Mouse (Mus musculus): Measurements from ENCODE around the gene Prrx2. TPM values are rescaled to one million over a fixed set of nuclear protein-coding genes. Genes with fewer than 3 reads are reported as not detected.

The Prrx2 gene
- polyA plus RNA-seq, 1 experiment: 4.7 TPM

- Histone ChIP-seq H3K27ac (ENCODE audit: insufficient read depth, low read depth, low read length) (peak overlapping the region; percentile 45; the same call in 1 of the 2 replicates), H3K36me3 (ENCODE audit: control insufficient read depth, insufficient read depth, low read length) (no peaks in the 10 kb centered on the region), H3K27me3 (replicated peaks; ENCODE audit: control insufficient read depth, insufficient read depth, low read length) (no peaks in the 10 kb centered on the region), H3K4me1 (ENCODE audit: control insufficient read depth, insufficient read depth, low read length) (peaks cover 3% of the 10 kb centered on the region; the same call in 1 of the 2 replicates), H3K4me3 (ENCODE audit: insufficient read depth, low read depth, low read length) (peak overlapping the region; percentile 60)
- TF ChIP-seq POLR2A (IDR thresholded peaks at IDR 0.05; ENCODE audit: low read depth, low read length) (no peak), CTCF (conservative IDR thresholded peaks at IDR 0.05; ENCODE audit: insufficient read depth, insufficient read length, low read depth, low read length) (no peak)
- DNase-seq: peak; percentile 26
- 49% methylated on average over 6 of the region's 6 CpGs for WGBS
These were observed 66.9 kb downstream of the Prrx2 start for GRCm38 (mm10) chr2:30901646-30902160.

GRCm38 (mm10) chr2:30902256-30902655 is 67.5 kb downstream of the Prrx2 start:
- Histone ChIP-seq H3K36me3 (ENCODE audit: control insufficient read depth, insufficient read depth, low read length) (no peaks in the 10 kb centered on the region), H3K27me3 (replicated peaks; ENCODE audit: control insufficient read depth, insufficient read depth, low read length) (no peaks in the 10 kb centered on the region), H3K4me3 (ENCODE audit: insufficient read depth, low read depth, low read length) (peak overlapping the region; percentile 60), H3K4me1 (ENCODE audit: control insufficient read depth, insufficient read depth, low read length) (no peaks in the 10 kb centered on the region), H3K27ac (ENCODE audit: insufficient read depth, low read depth, low read length) (peak overlapping the region; percentile 45; the same call in 1 of the 2 replicates)
- no peak for TF ChIP-seq CTCF (conservative IDR thresholded peaks at IDR 0.05; ENCODE audit: insufficient read depth, insufficient read length, low read depth, low read length)
- TF ChIP-seq POLR2A (IDR thresholded peaks at IDR 0.05; ENCODE audit: low read depth, low read length): no peak
- no peak for DNase-seq
- 73% methylated on average over 8 of the region's 8 CpGs for WGBS

DNA sequence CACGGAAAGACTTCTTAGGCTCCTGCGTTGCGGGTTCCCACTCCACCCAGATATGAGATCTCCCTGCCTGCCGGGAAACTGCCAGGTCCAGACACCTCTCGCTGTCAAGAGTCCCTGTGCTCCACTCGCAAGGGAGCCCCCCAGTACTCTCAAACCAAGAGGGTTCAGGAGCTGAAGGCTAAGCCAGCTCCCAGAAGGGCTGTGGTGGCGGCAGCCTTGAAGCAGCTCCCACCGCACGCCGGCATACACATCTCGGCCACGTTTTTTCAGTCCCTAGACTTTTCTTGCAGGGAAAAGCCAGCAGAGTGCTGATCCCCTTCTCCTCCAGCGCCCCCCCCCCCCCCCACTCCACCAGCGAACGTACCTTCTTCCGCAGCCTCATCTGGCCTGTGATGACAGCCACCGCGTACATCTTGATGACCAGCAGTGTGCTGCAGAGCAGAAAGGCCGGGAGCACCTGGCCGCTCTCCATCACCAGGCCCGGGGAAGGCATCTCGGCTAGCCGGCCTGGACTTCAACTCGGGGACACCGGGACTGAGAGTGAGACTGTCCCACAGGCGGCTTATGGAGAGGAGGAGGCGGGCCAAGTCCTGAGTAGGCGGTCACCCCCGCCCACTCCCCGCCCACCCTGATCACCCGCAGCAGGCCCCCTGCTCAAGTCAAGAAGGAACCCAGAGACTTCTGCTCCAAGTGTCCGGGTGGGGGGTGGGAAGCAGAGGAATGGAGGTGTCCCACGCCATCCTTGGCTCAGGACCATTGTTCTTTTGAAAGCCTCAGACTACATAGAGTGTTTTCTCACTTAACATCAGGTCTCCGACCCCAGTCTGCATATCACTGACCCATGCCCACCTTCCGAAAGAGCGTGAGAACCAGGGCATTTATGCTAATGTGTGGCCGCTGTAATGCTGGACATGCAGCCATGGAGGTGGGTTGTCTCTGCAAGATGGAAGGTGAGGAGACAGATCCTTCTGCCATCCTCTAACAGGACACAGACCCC is 68.3 kb downstream of the Prrx2 start:
- Histone ChIP-seq H3K27ac (ENCODE audit: insufficient read depth, low read depth, low read length) (peak overlapping the region; percentile 37), H3K36me3 (ENCODE audit: control insufficient read depth, insufficient read depth, low read length) (no peaks in the 10 kb centered on the region), H3K4me1 (ENCODE audit: control insufficient read depth, insufficient read depth, low read length) (no peaks in the 10 kb centered on the region), H3K27me3 (replicated peaks; ENCODE audit: control insufficient read depth, insufficient read depth, low read length) (no peaks in the 10 kb centered on the region), H3K4me3 (ENCODE audit: insufficient read depth, low read depth, low read length) (peak overlapping the region; percentile 60)
- DNase-seq: peak; percentile 43
- TF ChIP-seq POLR2A (IDR thresholded peaks at IDR 0.05; ENCODE audit: low read depth, low read length) (peak; percentile 20), CTCF (conservative IDR thresholded peaks at IDR 0.05; ENCODE audit: insufficient read depth, insufficient read length, low read depth, low read length) (no peak)
- 21% methylated on average over 36 of the region's 37 CpGs for WGBS

DNA sequence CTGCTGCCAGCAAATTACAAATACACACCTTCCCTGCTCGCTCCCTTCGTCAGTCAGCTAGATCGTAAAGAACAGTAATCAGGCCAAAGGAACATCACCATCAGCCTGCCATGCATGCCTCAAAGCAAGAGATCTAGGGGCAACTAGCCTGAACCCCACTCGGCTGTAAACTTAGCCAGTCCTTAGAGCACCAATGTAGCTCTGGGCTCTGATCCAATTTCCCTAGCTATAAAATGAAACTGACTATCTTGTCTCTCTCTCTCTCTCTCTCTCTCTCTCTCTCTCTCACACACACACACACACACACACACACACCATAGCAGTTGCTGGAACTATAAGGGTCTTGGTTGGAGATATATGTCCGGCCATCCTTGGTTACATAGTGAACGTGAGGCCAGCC is 69.5 kb downstream of the Prrx2 start:
- no peak for TF ChIP-seq POLR2A (IDR thresholded peaks at IDR 0.05; ENCODE audit: low read depth, low read length)
- no peak for TF ChIP-seq CTCF (conservative IDR thresholded peaks at IDR 0.05; ENCODE audit: insufficient read depth, insufficient read length, low read depth, low read length)
- no peak for DNase-seq
- Histone ChIP-seq H3K4me3 (ENCODE audit: insufficient read depth, low read depth, low read length) (no peak overlapping the region), H3K27ac (ENCODE audit: insufficient read depth, low read depth, low read length) (no peak overlapping the region), H3K4me1 (ENCODE audit: control insufficient read depth, insufficient read depth, low read length) (no peaks in the 10 kb centered on the region), H3K36me3 (ENCODE audit: control insufficient read depth, insufficient read depth, low read length) (no peaks in the 10 kb centered on the region), H3K27me3 (replicated peaks; ENCODE audit: control insufficient read depth, insufficient read depth, low read length) (no peaks in the 10 kb centered on the region)
- WGBS: 82% methylated on average over 6 of the region's 6 CpGs

GRCm38 (mm10) chr2:30904991-30905390 is 70.2 kb downstream of the Prrx2 start:
- Histone ChIP-seq H3K4me3 (ENCODE audit: insufficient read depth, low read depth, low read length) (no peak overlapping the region), H3K27me3 (replicated peaks; ENCODE audit: control insufficient read depth, insufficient read depth, low read length) (no peaks in the 10 kb centered on the region), H3K27ac (ENCODE audit: insufficient read depth, low read depth, low read length) (no peak overlapping the region), H3K4me1 (ENCODE audit: control insufficient read depth, insufficient read depth, low read length) (no peaks in the 10 kb centered on the region), H3K36me3 (ENCODE audit: control insufficient read depth, insufficient read depth, low read length) (no peaks in the 10 kb centered on the region)
- no peak for TF ChIP-seq CTCF (conservative IDR thresholded peaks at IDR 0.05; ENCODE audit: insufficient read depth, insufficient read length, low read depth, low read length)
- TF ChIP-seq POLR2A (IDR thresholded peaks at IDR 0.05; ENCODE audit: low read depth, low read length): no peak
- no peak for DNase-seq
- 69% methylated on average over 7 of the region's 7 CpGs for WGBS

DNA sequence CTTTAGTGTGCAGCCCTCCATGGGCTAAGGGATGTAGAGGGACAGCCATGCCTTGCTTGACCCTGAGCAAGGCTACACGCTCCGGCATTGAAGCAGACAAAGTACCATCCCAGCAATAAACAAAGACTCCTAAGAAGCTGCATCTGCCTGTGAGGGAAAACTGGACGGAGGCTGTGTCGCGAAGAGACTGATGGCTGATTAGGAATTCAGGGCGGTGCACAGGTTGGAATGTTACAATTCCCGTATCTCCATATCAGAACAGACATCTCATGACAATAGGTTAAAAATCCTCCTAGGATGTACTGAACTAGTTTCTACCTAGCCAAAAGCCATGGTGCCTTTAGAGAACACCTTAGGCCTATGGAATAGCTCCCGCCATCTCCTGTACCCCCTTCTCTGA is 71.1 kb downstream of the Prrx2 start:
- Histone ChIP-seq H3K27me3 (replicated peaks; ENCODE audit: control insufficient read depth, insufficient read depth, low read length) (no peaks in the 10 kb centered on the region), H3K4me1 (ENCODE audit: control insufficient read depth, insufficient read depth, low read length) (no peaks in the 10 kb centered on the region), H3K36me3 (ENCODE audit: control insufficient read depth, insufficient read depth, low read length) (no peaks in the 10 kb centered on the region), H3K27ac (ENCODE audit: insufficient read depth, low read depth, low read length) (no peak overlapping the region), H3K4me3 (ENCODE audit: insufficient read depth, low read depth, low read length) (no peak overlapping the region)
- WGBS: 95% methylated on average over 8 of the region's 8 CpGs
- no peak for TF ChIP-seq POLR2A (IDR thresholded peaks at IDR 0.05; ENCODE audit: low read depth, low read length)
- no peak for TF ChIP-seq CTCF (conservative IDR thresholded peaks at IDR 0.05; ENCODE audit: insufficient read depth, insufficient read length, low read depth, low read length)
- DNase-seq: no peak

GRCm38 (mm10) chr2:30906641-30907040 is 71.9 kb downstream of the Prrx2 start:
- Histone ChIP-seq H3K27me3 (replicated peaks; ENCODE audit: control insufficient read depth, insufficient read depth, low read length) (no peaks in the 10 kb centered on the region), H3K36me3 (ENCODE audit: control insufficient read depth, insufficient read depth, low read length) (no peaks in the 10 kb centered on the region), H3K4me1 (ENCODE audit: control insufficient read depth, insufficient read depth, low read length) (no peaks in the 10 kb centered on the region), H3K27ac (ENCODE audit: insufficient read depth, low read depth, low read length) (no peak overlapping the region), H3K4me3 (ENCODE audit: insufficient read depth, low read depth, low read length) (no peak overlapping the region)
- WGBS: 68% methylated on average over 4 of the region's 4 CpGs
- no peak for DNase-seq
- TF ChIP-seq POLR2A (IDR thresholded peaks at IDR 0.05; ENCODE audit: low read depth, low read length) (no peak), CTCF (conservative IDR thresholded peaks at IDR 0.05; ENCODE audit: insufficient read depth, insufficient read length, low read depth, low read length) (no peak)
